Mouse (Mus musculus) G1E-ER4 (cell line): ENCODE data around the gene Lyrm4. TPM values are rescaled to one million over a fixed set of nuclear protein-coding genes. Genes with fewer than 3 reads are reported as not detected.

Experiments used
- GATA1 ChIP-seq: IDR thresholded peaks from one replicate; pipeline ENCODE4 v1.8.0; 2012; ENCODE audit warnings: low read length, inconsistent platforms
- polyA plus RNA-seq: library from polyadenylated mRNA; stranded (reverse); fragments of >175 nt; gene quantifications from 2 replicates; pipeline ENCODE4 v1.2.3, GENCODE M21; 2012

The Lyrm4 gene
- polyA plus RNA-seq, 1 experiment, result 11.5 TPM

GRCm38 (mm10) chr13:35976912-35977311 is 140.4 kb downstream of the Lyrm4 start:
- no peak for TF ChIP-seq GATA1

GRCm38 (mm10) chr13:35969829-35970228 is 147.5 kb downstream of the Lyrm4 start:
- TF ChIP-seq GATA1, result no peak

- no peak for TF ChIP-seq GATA1
These were observed 147.9 kb downstream of the Lyrm4 start for GRCm38 (mm10) chr13:35969431-35969721.

DNA sequence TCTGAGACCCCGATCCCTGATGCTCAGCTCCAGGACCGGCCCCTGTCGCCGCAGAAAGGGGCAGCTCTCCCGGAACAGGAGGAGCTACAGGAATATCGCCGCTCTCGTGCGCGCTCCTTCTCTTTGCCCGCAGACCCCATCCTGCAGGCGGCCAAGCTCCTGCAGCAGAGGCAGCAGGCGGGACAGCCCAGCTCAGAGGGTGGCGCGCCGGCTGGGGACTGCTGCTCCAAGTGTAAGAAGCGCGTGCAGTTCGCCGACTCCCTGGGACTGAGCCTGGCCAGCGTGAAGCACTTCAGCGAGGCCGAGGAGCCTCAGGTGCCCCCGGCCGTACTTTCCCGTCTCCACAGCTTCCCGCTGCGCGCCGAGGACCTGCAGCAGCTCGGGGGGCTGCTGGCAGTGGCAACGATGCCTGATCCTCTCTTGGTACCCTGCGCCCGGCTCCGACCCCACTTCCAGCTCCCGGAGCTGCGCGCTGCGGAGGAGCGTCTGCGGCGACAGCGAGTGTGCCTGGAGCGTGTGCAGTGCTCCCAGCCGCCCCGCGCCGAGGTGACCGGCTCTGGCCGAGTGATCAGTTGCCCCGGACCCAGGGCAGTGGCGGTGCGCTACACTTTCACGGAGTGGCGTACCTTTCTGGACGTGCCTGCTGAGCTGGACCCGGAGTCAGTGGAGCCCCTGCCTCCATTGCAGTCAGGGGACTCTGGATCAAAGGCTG is 148.5 kb downstream of the Lyrm4 start:
- no peak for TF ChIP-seq GATA1

DNA sequence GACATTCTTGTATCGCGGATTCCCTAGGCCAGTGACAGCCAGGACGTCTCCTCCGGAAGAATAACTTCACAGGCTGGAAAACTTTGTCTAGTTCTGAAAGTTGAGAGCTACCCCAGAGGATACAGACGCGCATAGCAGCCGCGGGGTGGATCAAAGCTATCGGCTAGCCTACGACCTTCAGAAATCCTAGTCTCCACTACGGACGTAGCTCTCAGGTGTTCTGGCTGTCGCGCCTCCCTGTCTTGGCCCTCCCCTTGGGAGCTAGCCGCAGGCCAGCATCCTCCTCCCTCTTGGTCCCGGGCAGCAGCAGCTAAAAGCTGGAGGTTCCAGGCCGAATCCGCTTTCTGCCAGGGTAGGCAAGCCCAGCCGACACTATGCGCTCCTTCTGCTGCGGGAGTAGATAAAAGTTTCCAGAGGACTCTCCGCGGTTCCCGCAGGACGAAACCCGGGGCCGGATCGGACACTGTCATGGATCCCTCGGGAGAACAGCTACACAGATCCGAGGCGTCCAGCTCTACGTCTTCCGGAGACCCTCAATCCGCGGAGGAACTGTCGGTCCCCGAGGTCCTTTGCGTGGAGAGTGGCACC is 149.1 kb downstream of the Lyrm4 start:
- TF ChIP-seq GATA1, result no peak

GRCm38 (mm10) chr13:35967690-35968089 is 149.6 kb downstream of the Lyrm4 start:
- no peak for TF ChIP-seq GATA1

DNA sequence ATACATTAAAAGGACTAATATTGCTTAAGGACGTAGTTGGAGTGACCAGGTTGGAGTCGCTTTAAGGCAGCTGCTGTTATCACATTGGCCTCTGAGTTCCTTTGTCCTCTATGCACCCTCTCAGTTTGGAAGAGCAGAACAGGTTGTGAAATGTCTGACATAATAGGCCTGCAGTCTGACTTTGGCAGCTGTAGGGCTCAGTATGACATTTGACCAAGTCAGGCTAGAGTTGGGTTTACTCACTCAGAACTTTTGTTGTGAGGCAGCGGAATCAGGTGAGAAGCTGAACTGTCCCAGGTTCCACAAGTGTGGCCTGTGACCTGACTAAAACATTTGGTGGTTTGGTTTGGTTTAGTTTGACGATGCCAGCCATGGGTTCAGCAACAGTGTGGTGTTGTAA is 153.7 kb downstream of the Lyrm4 start:
- no peak for TF ChIP-seq GATA1

DNA sequence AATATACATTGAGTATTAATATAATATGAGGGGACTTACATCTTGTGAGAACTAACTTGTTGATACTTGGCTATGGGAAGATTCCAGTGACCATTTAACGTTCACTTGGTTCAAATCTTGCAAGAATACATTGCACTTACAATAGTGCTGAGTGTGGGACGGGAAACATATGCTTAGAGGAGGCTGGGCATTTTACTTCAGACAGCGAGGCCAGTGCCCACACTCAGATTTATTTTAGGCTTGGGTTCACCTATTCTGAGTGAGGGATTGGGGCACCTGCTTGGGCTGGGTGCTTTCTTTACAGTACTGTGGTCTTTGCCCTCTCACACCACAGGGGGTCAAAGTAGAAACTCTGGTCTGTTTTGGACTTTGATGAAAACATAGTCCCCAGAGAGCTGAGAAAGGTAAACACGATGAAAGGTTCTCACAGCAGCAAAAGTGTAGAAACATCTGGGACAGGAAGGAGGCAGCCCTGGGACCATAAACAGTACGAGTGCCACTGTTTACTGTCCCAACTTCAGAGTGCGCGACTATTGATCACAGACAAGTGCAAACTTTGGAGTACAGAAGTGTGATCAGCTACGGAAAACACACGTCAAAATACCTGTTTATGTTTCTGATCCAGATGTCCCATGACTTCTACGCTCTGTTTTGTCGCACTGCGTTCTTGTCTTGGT is 157.8 kb downstream of the Lyrm4 start:
- TF ChIP-seq GATA1, result no peak

- no peak for TF ChIP-seq GATA1
These were observed 158.8 kb downstream of the Lyrm4 start, which contains the start of gene Ppp1r3g for GRCm38 (mm10) chr13:35958539-35958938. Gene Ppp1r3g (plus strand): TSS chr13:35958839.

GRCm38 (mm10) chr13:35949814-35950455 is 167.4 kb downstream of the Lyrm4 start:
- TF ChIP-seq GATA1, result no peak

DNA sequence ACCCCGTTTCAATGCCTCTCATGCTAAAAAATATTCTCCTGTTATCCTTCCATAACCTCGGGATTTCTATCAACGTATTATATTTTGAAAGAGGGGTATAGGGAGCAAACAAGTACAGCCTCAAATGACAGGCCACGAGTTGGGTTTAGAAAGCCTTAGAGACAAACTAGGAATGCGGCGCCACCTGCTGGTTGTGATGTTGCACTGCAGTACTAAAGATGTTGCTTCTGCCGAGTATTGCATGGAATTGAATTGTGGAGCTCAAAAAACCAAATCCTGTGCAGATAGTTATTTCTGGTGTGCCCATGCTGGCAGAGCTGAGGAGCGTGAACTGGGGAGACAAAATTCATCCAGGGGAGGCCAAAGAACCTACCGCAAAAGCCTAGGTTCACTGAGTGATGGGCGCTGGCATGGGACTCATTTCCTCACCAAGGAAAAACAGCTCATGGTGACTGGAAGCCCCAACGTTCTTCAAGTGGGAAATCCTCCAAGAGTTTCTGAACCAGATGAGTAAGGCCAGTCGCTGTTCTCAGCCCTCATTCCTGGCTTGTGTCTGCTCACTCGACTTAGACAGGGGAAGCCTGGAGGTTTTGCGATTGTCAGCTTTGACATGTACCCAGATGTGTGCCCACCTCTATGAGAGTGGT is 169.8 kb downstream of the Lyrm4 start:
- TF ChIP-seq GATA1, result no peak

GRCm38 (mm10) chr13:35946659-35947353 is 170.5 kb downstream of the Lyrm4 start:
- no peak for TF ChIP-seq GATA1

GRCm38 (mm10) chr13:35940934-35941333 is 176.4 kb downstream of the Lyrm4 start:
- TF ChIP-seq GATA1, result no peak

DNA sequence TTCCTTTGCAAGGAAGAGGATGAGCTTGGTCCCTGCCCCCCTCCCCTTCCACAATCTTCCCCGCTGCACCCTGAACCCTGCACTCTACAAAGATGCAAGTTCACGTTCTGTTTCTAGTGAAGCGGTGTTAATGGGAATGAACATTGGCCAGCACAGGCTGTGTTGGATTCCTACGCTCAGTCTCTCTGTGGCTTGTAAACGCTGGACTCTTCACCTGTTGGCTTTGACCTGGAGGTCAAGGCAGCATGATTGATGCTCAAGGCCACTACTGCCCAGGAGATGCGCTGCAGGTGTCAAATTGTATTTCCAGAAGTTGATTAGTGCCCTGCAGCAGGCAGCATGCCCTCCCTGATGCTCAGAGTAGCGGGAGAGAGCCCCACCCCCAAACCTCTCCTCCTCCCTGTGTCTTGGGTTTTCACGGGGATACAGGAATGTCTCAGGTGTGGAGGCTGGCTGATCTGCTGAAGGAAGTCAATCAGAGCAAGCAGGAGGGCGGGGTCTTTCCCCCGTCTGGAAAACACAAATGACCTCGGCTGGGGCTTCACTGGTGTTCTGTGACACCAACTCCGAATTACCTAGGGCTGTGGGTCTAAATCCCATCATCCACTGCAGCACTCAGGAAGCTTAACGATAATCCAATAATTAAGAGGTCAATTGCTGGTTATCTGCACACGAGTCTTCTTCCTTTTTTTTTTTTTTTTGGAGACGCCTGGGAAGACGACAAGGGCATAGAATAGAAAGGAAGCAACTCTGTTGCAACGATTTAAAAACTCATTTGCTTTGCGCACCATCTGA is 177.3 kb downstream of the Lyrm4 start:
- TF ChIP-seq GATA1, result no peak
